Mouse (Mus musculus) heart, postnatal 4 days (tissue): ENCODE results near the gene Klhdc10. TPM values are rescaled to one million over a fixed set of nuclear protein-coding genes. Genes with fewer than 3 reads are reported as not detected.

Experiments
- DNase-seq: peaks from one replicate; pipeline ENCODE4 v3.0.0; 2021
- total RNA-seq, 2 experiments: library from RNA; stranded (reverse); gene quantifications; 2 replicates each; pipeline ENCODE4 v1.2.3; 2021

Klhdc10 gene
- total RNA-seq, 2 experiments from 2014 or later: 74.4 to 75.9 TPM

GRCm38 (mm10) chr6:30469370-30469769 lies 67.7 kb downstream of the Klhdc10 start:
- peak; percentile 26 for DNase-seq

- no peak for DNase-seq
These were observed 70.0 kb downstream of the Klhdc10 start for GRCm38 (mm10) chr6:30471706-30472105.

- no peak for DNase-seq
These were observed 74.5 kb downstream of the Klhdc10 start for GRCm38 (mm10) chr6:30476025-30476765.

DNA sequence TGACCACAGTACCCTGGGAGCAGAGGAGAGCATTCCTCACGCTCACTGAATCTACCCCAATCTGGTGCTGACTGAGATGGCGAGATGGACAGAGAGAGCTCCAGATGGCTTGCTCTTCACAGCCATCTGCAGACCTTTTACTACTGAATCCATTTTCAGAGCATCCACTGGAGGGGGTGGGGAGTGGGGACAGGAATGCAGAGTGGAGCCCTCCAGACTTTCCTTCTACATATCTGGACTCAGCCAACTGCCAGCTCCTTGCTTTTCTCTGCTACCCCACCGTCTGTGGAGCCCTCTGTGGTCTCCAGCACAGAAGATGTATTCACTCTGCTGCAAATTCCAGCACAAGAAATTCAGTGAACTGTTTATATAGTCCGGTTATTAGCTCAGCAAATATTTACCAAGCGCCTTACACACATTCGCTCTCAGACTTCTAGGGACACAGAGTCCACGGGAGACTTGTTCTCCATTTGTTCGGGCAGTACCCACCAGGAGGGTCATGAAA lies 75.6 kb downstream of the Klhdc10 start:
- DNase-seq: no peak

DNA sequence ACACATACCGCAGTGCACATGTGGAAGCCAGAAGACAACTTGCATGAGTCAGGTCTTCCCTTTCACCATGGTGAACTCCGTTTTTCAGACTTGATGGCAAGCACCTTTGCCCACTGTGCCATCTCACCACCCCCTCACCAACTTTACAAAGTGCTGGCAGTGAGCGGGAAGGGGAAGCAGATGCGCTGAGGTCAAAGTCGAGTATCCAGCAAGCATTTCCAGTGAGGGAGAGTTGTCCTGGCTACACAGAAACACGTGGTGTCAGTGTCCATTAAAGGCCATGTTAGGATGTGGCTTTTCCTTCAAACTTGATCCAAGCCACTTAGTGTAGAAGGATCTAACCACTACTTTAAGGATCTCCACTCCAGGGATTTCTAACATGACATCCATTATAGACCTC lies 76.1 kb downstream of the Klhdc10 start:
- DNase-seq: no peak

GRCm38 (mm10) chr6:30479418-30479817 lies 77.8 kb downstream of the Klhdc10 start:
- no peak for DNase-seq

DNA sequence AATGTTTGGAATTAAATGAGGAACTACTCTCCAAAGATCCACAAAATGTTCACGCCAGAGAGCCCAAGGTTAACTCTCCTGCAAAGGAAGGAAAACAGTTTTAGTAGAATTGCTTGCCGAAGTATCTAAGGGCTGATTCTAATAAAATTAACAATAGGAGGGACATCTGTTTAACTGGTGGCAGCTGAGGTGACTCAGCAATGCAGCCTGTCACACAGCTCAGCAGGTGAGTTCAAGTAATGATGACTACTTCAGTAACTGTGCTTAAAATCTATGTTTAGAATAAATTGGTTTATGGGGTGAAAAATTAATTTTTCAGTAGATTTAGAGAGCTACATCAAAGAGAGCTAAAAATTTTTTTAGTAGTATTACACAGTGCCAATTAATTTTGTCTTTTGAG lies 81.2 kb downstream of the Klhdc10 start:
- DNase-seq: no peak

- DNase-seq: no peak
These were observed 84.8 kb downstream of the Klhdc10 start for GRCm38 (mm10) chr6:30486504-30486903.

DNA sequence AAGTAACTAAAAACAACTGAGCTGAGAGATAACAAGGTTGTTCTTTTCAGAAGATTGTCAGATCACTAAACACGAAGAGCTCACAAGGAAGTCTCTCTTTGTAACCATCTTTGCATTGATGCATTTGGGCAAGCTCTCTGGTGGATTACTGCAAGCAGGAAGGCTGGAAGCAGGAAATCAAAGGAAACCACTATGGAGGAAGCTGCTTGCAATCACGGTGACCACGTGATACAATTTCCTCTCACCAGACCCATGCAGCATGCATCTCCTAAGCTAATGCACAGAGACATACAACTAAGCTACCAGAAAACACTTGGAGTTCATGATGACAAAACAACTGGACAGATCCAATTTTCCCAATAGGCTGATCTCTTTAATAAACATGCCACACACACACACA lies 97.4 kb downstream of the Klhdc10 start:
- DNase-seq: no peak

Other genes with a start within 250 kb of the Klhdc10 start
- 10 to 100 TPM; 77.0 to 77.5 TPM for gene Ube2h, start 97.3 kb upstream of the Klhdc10 start, total RNA-seq
- gene Zc3hc1, start 10.8 kb upstream of the Klhdc10 start, total RNA-seq: 10 to 100 TPM; 22.9 to 24.5 TPM
- gene Tmem209, start 107.9 kb downstream of the Klhdc10 start, total RNA-seq: 10 to 100 TPM; 18.0 to 20.2 TPM
- gene Ssmem1, start 108.0 kb downstream of the Klhdc10 start, total RNA-seq: under 1 TPM in 1 of 2 experiments, not detected in 1; 0.52 TPM
- 1 to 10 TPM; 1.2 to 1.4 TPM for gene Cpa2, start 139.7 kb downstream of the Klhdc10 start, total RNA-seq
- gene Cpa4, start 166.5 kb downstream of the Klhdc10 start, total RNA-seq: under 1 TPM; 0.16 to 0.19 TPM
- gene Cpa5, start 209.1 kb downstream of the Klhdc10 start, total RNA-seq: under 1 TPM; 0.20 to 0.38 TPM
- 1 to 10 TPM; 3.4 to 3.7 TPM for gene Cpa1, start 237.3 kb downstream of the Klhdc10 start, total RNA-seq